Mouse (Mus musculus) spleen, adult 2 months (tissue): Measurements from ENCODE around the gene Asb10.

Experiments used
- CTCF ChIP-seq: fragments of 200-500 bp; IDR thresholded peaks from 2 replicates; pipeline ENCODE4 v1.5.1; 2011; ENCODE audit warnings: mild to moderate bottlenecking, inconsistent platforms; ENCODE audit not compliant: insufficient read depth, insufficient read length, insufficient replicate concordance; ENCODE audit errors: extremely low read depth
- POLR2A ChIP-seq: fragments of 200-500 bp; IDR thresholded peaks from 2 replicates; pipeline ENCODE4 v1.6.1; 2011; ENCODE audit warnings: low read depth, low read length, inconsistent platforms

GRCm38 (mm10) chr5:24526889-24527230 is 13.9 kb downstream of the Asb10 start, which contains the start of gene Gbx1:
- TF ChIP-seq CTCF: no peak
- no peak for TF ChIP-seq POLR2A
